Mouse (Mus musculus): Measurements from ENCODE around the gene Gad1. TPM values are rescaled to one million over a fixed set of nuclear protein-coding genes. Genes with fewer than 3 reads are reported as not detected.

Gene Gad1
- total RNA-seq (2014; rRNA removed) (0.20 TPM in 1 of 2 replicates, not detected in the other), polyA plus RNA-seq (2012; rRNA removed) (not detected in 2 replicates)

DNA sequence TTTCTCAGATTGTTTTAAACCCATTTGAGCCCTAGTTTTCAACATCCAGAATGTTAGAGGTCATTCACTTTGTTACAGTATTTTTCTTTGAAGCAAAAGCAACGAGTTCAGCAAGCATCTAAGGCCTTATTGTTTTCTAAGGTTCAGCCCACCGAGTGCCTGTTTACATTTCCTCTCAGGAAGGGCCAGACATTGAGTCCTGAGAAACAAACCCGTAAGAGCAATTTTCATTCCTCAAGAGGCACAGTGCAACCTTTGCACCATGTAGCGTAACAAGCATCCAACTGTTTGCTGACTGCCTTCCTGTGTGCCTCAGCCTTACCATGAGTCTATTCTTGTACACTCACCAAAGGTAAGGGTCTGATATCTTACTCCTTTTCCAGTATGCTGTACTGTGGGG is at the start of gene Gad1:
Gad1 (plus strand) TSS at position 301 of the 400 bp plus-strand sequence.
- Histone ChIP-seq H3K36me3 (ENCODE audit: control insufficient read depth, insufficient read depth, low read length) (no peaks in the 10 kb centered on the region), H3K79me2 (ENCODE audit: control insufficient read depth, insufficient read depth, low read length) (no peaks in the 10 kb centered on the region), H3K27ac (replicated peaks; ENCODE audit: insufficient read depth, low read depth, low read length) (no peak within 1 kb of the TSS), H3K4me1 (ENCODE audit: control insufficient read depth, insufficient read depth, low read length) (no peaks in the 10 kb centered on the region), H3K27me3 (ENCODE audit: control insufficient read depth, insufficient read depth, low read length) (no peaks in the 10 kb centered on the region), H3K4me3 (ENCODE audit: insufficient read depth, low read depth, low read length) (no peak within 1 kb of the TSS), H3K9ac (ENCODE audit: low read depth, low read length) (no peak within 1 kb of the TSS)
- 30% methylated on average over 4 of the region's 4 CpGs for WGBS
- DNase-seq (ENCODE audit: extremely low read depth, low read depth, low spot score) = no peak
- TF ChIP-seq CTCF (IDR thresholded peaks at IDR 0.05; ENCODE audit: low read depth, low read length) (no peak), POLR2A (IDR thresholded peaks at IDR 0.05; ENCODE audit: extremely low read depth, insufficient read depth, low read length) (no peak)

DNA sequence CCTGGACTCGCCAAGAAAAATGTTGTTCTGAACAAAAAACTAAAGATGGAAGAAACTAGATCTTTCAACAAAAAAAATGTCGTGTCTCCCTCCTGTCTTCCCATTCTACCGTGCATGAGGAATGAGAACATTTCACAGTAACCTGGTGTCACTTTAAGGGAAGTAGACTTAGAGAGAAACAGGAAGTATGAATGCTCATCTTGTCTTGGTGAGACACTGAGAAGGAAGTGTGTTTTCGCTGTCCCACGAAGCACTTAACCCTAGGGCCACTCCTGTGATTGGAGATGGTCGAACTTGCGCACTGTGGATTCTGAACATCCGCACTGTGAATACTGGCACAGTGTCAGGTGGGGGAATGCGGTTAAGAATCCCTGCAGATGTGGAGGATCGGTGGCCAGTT is 49.4 kb upstream of the Gad1 start:
- Histone ChIP-seq H3K36me3 (ENCODE audit: control insufficient read depth, insufficient read depth, low read length) (no peaks in the 10 kb centered on the region), H3K27me3 (ENCODE audit: control insufficient read depth, insufficient read depth, low read length) (peaks cover 7% of the 10 kb centered on the region; the same call in 1 of the 2 replicates), H3K4me3 (ENCODE audit: insufficient read depth, low read depth, low read length) (no peak overlapping the region), H3K27ac (replicated peaks; ENCODE audit: insufficient read depth, low read depth, low read length) (no peak overlapping the region), H3K9ac (ENCODE audit: low read depth, low read length) (no peak overlapping the region), H3K79me2 (ENCODE audit: control insufficient read depth, insufficient read depth, low read length) (no peaks in the 10 kb centered on the region), H3K4me1 (ENCODE audit: control insufficient read depth, insufficient read depth, low read length) (no peaks in the 10 kb centered on the region)
- WGBS = 72% methylated on average over 10 of the region's 10 CpGs
- TF ChIP-seq POLR2A (IDR thresholded peaks at IDR 0.05; ENCODE audit: extremely low read depth, insufficient read depth, low read length) (no peak), CTCF (IDR thresholded peaks at IDR 0.05; ENCODE audit: low read depth, low read length) (no peak)
- no peak for DNase-seq (ENCODE audit: extremely low read depth, low read depth, low spot score)

DNA sequence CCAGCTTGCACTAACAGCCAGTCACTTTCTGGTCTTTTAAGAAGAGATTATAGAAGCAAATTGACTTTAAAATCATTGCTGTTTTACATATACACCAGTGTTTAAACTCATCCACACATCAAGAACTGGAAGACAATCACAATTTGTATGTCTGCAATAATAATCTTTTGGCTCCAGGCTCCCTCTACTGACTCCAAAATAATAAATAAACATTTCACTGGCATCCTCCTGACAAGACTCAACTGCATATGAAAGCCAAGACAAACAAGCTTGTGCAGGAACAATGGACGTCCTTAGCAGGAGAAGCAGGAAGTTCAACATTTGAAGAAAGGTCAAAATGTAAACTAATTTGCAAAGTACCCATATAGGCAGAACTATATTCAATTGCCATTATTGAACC is 47.6 kb upstream of the Gad1 start:
- Histone ChIP-seq H3K27ac (replicated peaks; ENCODE audit: insufficient read depth, low read depth, low read length) (no peak overlapping the region), H3K4me1 (ENCODE audit: control insufficient read depth, insufficient read depth, low read length) (0 out of 2 replicates have a peak, but pooled peaks cover 3% of the 10 kb centered on the region), H3K4me3 (ENCODE audit: insufficient read depth, low read depth, low read length) (no peak overlapping the region), H3K36me3 (ENCODE audit: control insufficient read depth, insufficient read depth, low read length) (no peaks in the 10 kb centered on the region), H3K9ac (ENCODE audit: low read depth, low read length) (no peak overlapping the region), H3K27me3 (ENCODE audit: control insufficient read depth, insufficient read depth, low read length) (peaks cover 7% of the 10 kb centered on the region; the same call in 1 of the 2 replicates), H3K79me2 (ENCODE audit: control insufficient read depth, insufficient read depth, low read length) (no peaks in the 10 kb centered on the region)
- DNase-seq (ENCODE audit: extremely low read depth, low read depth, low spot score) = peak; percentile 31
- WGBS = 0% methylated on average over 1 of the region's 1 CpGs
- TF ChIP-seq CTCF (IDR thresholded peaks at IDR 0.05; ENCODE audit: low read depth, low read length) (no peak), POLR2A (IDR thresholded peaks at IDR 0.05; ENCODE audit: extremely low read depth, insufficient read depth, low read length) (no peak)

DNA sequence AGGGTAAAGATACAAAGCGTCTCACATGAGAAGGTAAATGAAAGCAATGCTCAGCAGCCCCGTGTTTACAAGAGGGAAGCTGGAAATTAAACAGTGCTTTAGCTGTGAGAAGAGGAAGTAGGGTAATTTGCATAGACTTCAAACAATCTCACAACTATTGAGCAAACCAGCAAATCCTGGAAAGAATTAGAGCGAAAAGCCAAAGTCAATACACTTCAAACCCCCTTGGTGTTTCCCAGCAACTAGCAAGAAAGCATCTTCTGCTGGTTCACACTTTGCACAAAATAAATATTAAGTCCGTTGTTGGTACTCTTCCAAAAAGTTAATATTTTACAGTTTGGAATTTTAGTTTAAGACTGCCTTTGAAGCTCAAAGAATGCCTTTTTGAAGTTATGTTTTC is 47.0 kb upstream of the Gad1 start:
- TF ChIP-seq POLR2A (IDR thresholded peaks at IDR 0.05; ENCODE audit: extremely low read depth, insufficient read depth, low read length) (no peak), CTCF (IDR thresholded peaks at IDR 0.05; ENCODE audit: low read depth, low read length) (no peak)
- 0 out of 2 replicates have a peak, but pooled peaks cover 3% of the 10 kb centered on the region for H3K4me1 ChIP-seq (ENCODE audit: control insufficient read depth, insufficient read depth, low read length)
- no peak overlapping the region for H3K27ac ChIP-seq (replicated peaks; ENCODE audit: insufficient read depth, low read depth, low read length)
- H3K36me3 ChIP-seq (ENCODE audit: control insufficient read depth, insufficient read depth, low read length) = no peaks in the 10 kb centered on the region
- H3K79me2 ChIP-seq (ENCODE audit: control insufficient read depth, insufficient read depth, low read length) = no peaks in the 10 kb centered on the region
- peaks cover 7% of the 10 kb centered on the region; the same call in 1 of the 2 replicates for H3K27me3 ChIP-seq (ENCODE audit: control insufficient read depth, insufficient read depth, low read length)
- no peak overlapping the region for H3K9ac ChIP-seq (ENCODE audit: low read depth, low read length)
- no peak overlapping the region for H3K4me3 ChIP-seq (ENCODE audit: insufficient read depth, low read depth, low read length)
- DNase-seq (ENCODE audit: extremely low read depth, low read depth, low spot score) = peak; percentile 53
- WGBS = 13% methylated on average over 4 of the region's 4 CpGs

DNA sequence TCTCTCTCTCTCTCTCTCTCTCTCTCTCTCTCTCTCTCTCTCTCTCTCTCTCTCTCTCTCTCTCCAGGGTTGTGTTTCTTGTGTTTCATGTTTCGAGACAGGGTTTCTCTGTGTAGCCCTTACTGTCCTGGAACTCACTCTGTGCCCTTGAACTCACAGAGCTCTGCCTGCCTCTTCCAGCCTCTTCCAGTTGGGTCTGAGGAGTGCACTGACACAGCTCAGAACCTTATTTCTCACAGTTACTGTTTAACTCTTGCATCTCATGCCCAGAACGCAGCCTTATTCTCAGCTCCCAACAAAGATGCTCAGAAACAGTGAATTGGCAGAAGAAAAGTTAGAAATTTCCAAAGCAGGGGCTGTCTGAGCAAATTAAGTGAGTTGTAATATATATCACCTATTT is 46.5 kb upstream of the Gad1 start:
- Histone ChIP-seq H3K9ac (ENCODE audit: low read depth, low read length) (no peak overlapping the region), H3K4me1 (ENCODE audit: control insufficient read depth, insufficient read depth, low read length) (0 out of 2 replicates have a peak, but pooled peaks cover 3% of the 10 kb centered on the region), H3K27me3 (ENCODE audit: control insufficient read depth, insufficient read depth, low read length) (peaks cover 7% of the 10 kb centered on the region; the same call in 1 of the 2 replicates), H3K79me2 (ENCODE audit: control insufficient read depth, insufficient read depth, low read length) (no peaks in the 10 kb centered on the region), H3K27ac (replicated peaks; ENCODE audit: insufficient read depth, low read depth, low read length) (no peak overlapping the region), H3K36me3 (ENCODE audit: control insufficient read depth, insufficient read depth, low read length) (no peaks in the 10 kb centered on the region), H3K4me3 (ENCODE audit: insufficient read depth, low read depth, low read length) (no peak overlapping the region)
- DNase-seq (ENCODE audit: extremely low read depth, low read depth, low spot score) = no peak
- TF ChIP-seq CTCF (IDR thresholded peaks at IDR 0.05; ENCODE audit: low read depth, low read length) (no peak), POLR2A (IDR thresholded peaks at IDR 0.05; ENCODE audit: extremely low read depth, insufficient read depth, low read length) (no peak)
- 36% methylated on average over 2 of the region's 2 CpGs for WGBS

DNA sequence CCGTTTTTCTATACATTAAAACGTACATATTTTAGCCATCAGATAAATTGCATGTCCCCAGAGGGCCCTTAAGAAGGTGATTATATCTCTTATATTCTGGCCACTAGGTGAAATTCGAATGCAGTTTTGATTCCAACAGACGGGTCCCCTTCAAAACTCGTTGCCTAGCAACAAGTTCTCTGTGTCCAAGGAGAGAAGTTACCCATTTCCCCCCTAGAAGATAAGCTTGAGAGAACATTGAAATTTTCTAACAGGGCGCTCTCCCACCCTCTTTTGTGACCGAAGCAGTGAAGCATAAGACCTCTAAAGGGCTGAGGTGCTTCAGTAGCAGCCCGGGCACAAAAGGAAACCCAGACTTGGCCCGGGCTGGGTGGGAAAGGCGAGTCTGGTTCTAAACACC is 44.4 kb upstream of the Gad1 start, which contains the start of gene Erich2:
Erich2 (plus strand) TSS at position 324 of the 400 bp plus-strand sequence.
- Histone ChIP-seq H3K4me3 (ENCODE audit: insufficient read depth, low read depth, low read length) (peak within 1 kb of the TSS; percentile 64), H3K9ac (ENCODE audit: low read depth, low read length) (peak within 1 kb of the TSS; percentile 10), H3K4me1 (ENCODE audit: control insufficient read depth, insufficient read depth, low read length) (0 out of 2 replicates have a peak, but pooled peaks cover 3% of the 10 kb centered on the region), H3K27ac (replicated peaks; ENCODE audit: insufficient read depth, low read depth, low read length) (no peak within 1 kb of the TSS), H3K79me2 (ENCODE audit: control insufficient read depth, insufficient read depth, low read length) (no peaks in the 10 kb centered on the region), H3K27me3 (ENCODE audit: control insufficient read depth, insufficient read depth, low read length) (peaks cover 7% of the 10 kb centered on the region; the same call in 1 of the 2 replicates), H3K36me3 (ENCODE audit: control insufficient read depth, insufficient read depth, low read length) (no peaks in the 10 kb centered on the region)
- TF ChIP-seq POLR2A (IDR thresholded peaks at IDR 0.05; ENCODE audit: extremely low read depth, insufficient read depth, low read length) (no peak), CTCF (IDR thresholded peaks at IDR 0.05; ENCODE audit: low read depth, low read length) (no peak)
- WGBS = 34% methylated on average over 10 of the region's 10 CpGs
- DNase-seq (ENCODE audit: extremely low read depth, low read depth, low spot score) = no peak

Data from liver, adult 2 months (tissue).